In the genomic region with DNA sequence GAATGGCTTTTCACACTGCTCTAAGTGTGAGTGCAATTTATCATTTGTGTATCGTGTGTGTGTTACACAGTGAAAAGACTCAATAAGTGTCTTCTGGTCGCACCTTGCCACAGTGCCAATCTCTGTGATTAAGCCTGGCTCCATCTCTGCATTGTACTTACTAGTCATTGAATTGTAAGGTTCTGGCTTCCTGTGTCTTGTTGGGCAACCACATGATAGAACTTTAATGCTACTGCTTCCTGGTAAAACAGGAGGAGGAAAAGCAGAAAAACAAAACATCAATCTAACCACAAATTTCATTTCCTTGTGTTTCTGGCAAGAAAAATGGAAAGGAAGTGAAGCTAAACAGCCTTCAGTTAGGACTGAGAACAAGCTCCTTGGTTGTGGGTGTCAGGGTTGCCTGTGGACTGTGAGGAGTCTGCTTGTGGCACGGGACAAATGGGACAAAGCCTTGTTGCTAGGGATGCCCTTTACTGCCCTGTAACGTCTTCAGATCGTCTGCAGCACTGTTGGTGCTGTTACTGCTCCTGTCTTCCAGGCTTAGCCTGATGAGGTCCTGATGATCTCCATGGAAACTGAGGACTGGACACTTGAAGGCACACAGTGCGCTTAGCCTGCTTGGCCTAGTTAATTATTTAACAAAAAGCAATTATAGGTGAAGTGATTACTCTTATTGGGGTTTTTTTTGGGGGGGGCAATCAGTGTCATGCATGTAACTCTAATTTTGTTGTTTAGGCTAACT, we compare ENCODE assay signal across 19 mouse cellular contexts. TPM values are rescaled to one million over a fixed set of nuclear protein-coding genes. Genes with fewer than 3 reads are reported as not detected.
A peak's percentile ranks its signal among the peaks of the same experiment; 100 is the strongest.
DNase-seq lines count a peak whose midpoint lies in the region; ATAC-seq and TF ChIP-seq lines count a peak whose summit lies in the region.
"Had no signal": no experiment of that assay in that cellular context is flagged by ENCODE, and none has a peak within 500 bp of the region (broad histone marks: within the 10 kb centered on the region; RNA-seq: fewer than 3 reads in every experiment).

No protein-coding gene starts in this region.

- H3K4me3 ChIP-seq in kidney, postnatal 0 days (replicated peaks; ENCODE audit: low read depth, low read length) = no peak overlapping the region
- H3K4me3 ChIP-seq in intestine, embryonic 16.5 days (ENCODE audit: low read length) = no peak overlapping the region
- H3K4me3 ChIP-seq in hindbrain, embryonic 12.5 days = no peak overlapping the region
- H3K4me3 ChIP-seq: forebrain, embryonic 13.5 days; hindbrain, embryonic 13.5 days; neural tube, embryonic 15.5 days had no signal

- no peak for TF ChIP-seq CTCF in kidney, postnatal 0 days (IDR thresholded peaks at IDR 0.05; ENCODE audit: low read depth)

- H3K36me3 ChIP-seq in kidney, postnatal 0 days (ENCODE audit: insufficient read depth, low read length) = peaks cover 14% of the 10 kb centered on the region; the same call in 1 of the 2 replicates
- peaks cover 7% of the 10 kb centered on the region; the same call in 1 of the 2 replicates for H3K36me3 ChIP-seq in intestine, embryonic 16.5 days (ENCODE audit: control insufficient read depth, insufficient read depth, low read length)
- H3K36me3 ChIP-seq in hindbrain, embryonic 12.5 days = peaks cover 43% of the 10 kb centered on the region

- H3K27ac ChIP-seq in kidney, postnatal 0 days = no peak overlapping the region; the same call in 1 of the 2 replicates
- H3K27ac ChIP-seq in intestine, embryonic 16.5 days (ENCODE audit: low read length) = no peak overlapping the region
- no peak overlapping the region for H3K27ac ChIP-seq in hindbrain, embryonic 12.5 days
- H3K27ac ChIP-seq: forebrain, embryonic 13.5 days; hindbrain, embryonic 13.5 days; neural tube, embryonic 15.5 days had no signal

- no peak overlapping the region for H3K9ac ChIP-seq in kidney, postnatal 0 days (ENCODE audit: low read depth, low read length)
- no peak overlapping the region for H3K9ac ChIP-seq in intestine, embryonic 16.5 days (ENCODE audit: low read depth, low read length)
- no peak overlapping the region for H3K9ac ChIP-seq in hindbrain, embryonic 12.5 days
- H3K9ac ChIP-seq: forebrain, embryonic 13.5 days; hindbrain, embryonic 13.5 days; neural tube, embryonic 15.5 days had no signal

- peak; percentile 40; the same call in 1 of the 2 replicates for ATAC-seq in kidney, postnatal 0 days (replicated peaks; ENCODE audit: low FRiP score, low read depth)
- peak; percentile 59; the same call in 1 of the 2 replicates for ATAC-seq in intestine, embryonic 16.5 days
- no peak for ATAC-seq in hindbrain, embryonic 12.5 days (ENCODE audit: low FRiP score)
- ATAC-seq: forebrain, embryonic 13.5 days; midbrain, embryonic 16.5 days had no signal

- no peak for DNase-seq in kidney, postnatal 0 days (ENCODE audit: low spot score)
- no peak for DNase-seq in kidney, adult 18-20 months
- DNase-seq in CD4-positive helper T cell, adult 2 months (ENCODE audit: low read depth, low spot score) = peak; percentile 78
- peak; percentile 65 for DNase-seq in T-cell, adult 2 months (ENCODE audit: low spot score)
- no peak for DNase-seq in yolk sac, embryonic 10.5 days (ENCODE audit: low spot score)
- DNase-seq in c-Kit-positive CD71-positive TER-119-positive erythroid progenitor cells, embryonic 14.5 days (ENCODE audit: low spot score) = no peak
- DNase-seq: adrenal gland, postnatal 36 days; cerebellum, adult 18-20 months; heart, adult 18-20 months; kidney, postnatal 4 days; layer of hippocampus, postnatal 36 days; lung, adult 2 months; retina, postnatal 1 day had no signal

- no peak overlapping the region for H3K4me2 ChIP-seq in kidney, postnatal 0 days (ENCODE audit: low read length)
- H3K4me2 ChIP-seq in intestine, embryonic 16.5 days (ENCODE audit: low read depth, low read length) = no peak overlapping the region
- no peak overlapping the region for H3K4me2 ChIP-seq in hindbrain, embryonic 12.5 days (replicated peaks)
- H3K4me2 ChIP-seq: forebrain, embryonic 13.5 days; hindbrain, embryonic 13.5 days; neural tube, embryonic 15.5 days had no signal

- no peaks in the 10 kb centered on the region for H3K27me3 ChIP-seq in kidney, postnatal 0 days (ENCODE audit: insufficient read depth, low read length)
- no peaks in the 10 kb centered on the region for H3K27me3 ChIP-seq in intestine, embryonic 16.5 days (replicated peaks; ENCODE audit: control insufficient read depth, insufficient read depth, low read length)
- H3K27me3 ChIP-seq in hindbrain, embryonic 12.5 days = no peaks in the 10 kb centered on the region
- H3K27me3 ChIP-seq: forebrain, embryonic 13.5 days; hindbrain, embryonic 13.5 days; neural tube, embryonic 15.5 days had no signal

- WGBS in kidney, postnatal 0 days = 41% methylated on average over 6 of the region's 6 CpGs
- WGBS in intestine, embryonic 16.5 days = 50% methylated on average over 6 of the region's 6 CpGs
- 63% methylated on average over 6 of the region's 6 CpGs for WGBS in hindbrain, embryonic 12.5 days

- no peaks in the 10 kb centered on the region for H3K9me3 ChIP-seq in kidney, postnatal 0 days (replicated peaks; ENCODE audit: low read length)
- no peaks in the 10 kb centered on the region for H3K9me3 ChIP-seq in intestine, embryonic 16.5 days (ENCODE audit: control insufficient read depth, low read length)
- no peaks in the 10 kb centered on the region for H3K9me3 ChIP-seq in hindbrain, embryonic 12.5 days (replicated peaks)
- H3K9me3 ChIP-seq: forebrain, embryonic 13.5 days; hindbrain, embryonic 13.5 days; neural tube, embryonic 15.5 days had no signal

- H3K4me1 ChIP-seq in kidney, postnatal 0 days (replicated peaks; ENCODE audit: insufficient read depth, low read length) = peaks cover 13% of the 10 kb centered on the region; the same call in 1 of the 2 replicates
- peaks cover 8% of the 10 kb centered on the region; the same call in 1 of the 2 replicates for H3K4me1 ChIP-seq in intestine, embryonic 16.5 days (ENCODE audit: control insufficient read depth, insufficient read depth, low read length)
- no peaks in the 10 kb centered on the region for H3K4me1 ChIP-seq in hindbrain, embryonic 12.5 days

RNA-seq across cellular contexts. Expression of gene Igsf6, which starts 14.7 kb away (rescaled TPM):
- polyA plus RNA-seq in kidney, postnatal 0 days (2015; fragmentation: Nextera tagmentation; extraction: Ambion mirVana) = 1.1 and 1.4 TPM in 2 replicates
- 2.6 and 2.7 TPM in 2 replicates for polyA plus RNA-seq in intestine, embryonic 16.5 days (2015; fragmentation: Nextera tagmentation; extraction: Ambion mirVana)
- 0.88 and 1.3 TPM in 2 replicates for polyA plus RNA-seq in hindbrain, embryonic 12.5 days (2016; fragmentation: Nextera tagmentation; extraction: Ambion mirVana)

RNA-seq across cellular contexts. Expression of gene Otoa, which starts 21.8 kb away (rescaled TPM):
- polyA plus RNA-seq in kidney, postnatal 0 days (2015; fragmentation: Nextera tagmentation; extraction: Ambion mirVana) = 0.08 and 0.17 TPM in 2 replicates
- polyA plus RNA-seq in intestine, embryonic 16.5 days (2015; fragmentation: Nextera tagmentation; extraction: Ambion mirVana) = 0.06 TPM in 2 replicates
- polyA plus RNA-seq in hindbrain, embryonic 12.5 days (2016; fragmentation: Nextera tagmentation; extraction: Ambion mirVana) = 0.56 and 2.3 TPM in 2 replicates

RNA-seq across cellular contexts. Expression of gene Mettl9, which starts 25.4 kb away (rescaled TPM):
- polyA plus RNA-seq in kidney, postnatal 0 days (2015; fragmentation: Nextera tagmentation; extraction: Ambion mirVana) = 174 and 177 TPM in 2 replicates
- polyA plus RNA-seq in intestine, embryonic 16.5 days (2015; fragmentation: Nextera tagmentation; extraction: Ambion mirVana) = 121 and 123 TPM in 2 replicates
- 232 and 238 TPM in 2 replicates for polyA plus RNA-seq in hindbrain, embryonic 12.5 days (2016; fragmentation: Nextera tagmentation; extraction: Ambion mirVana)

Comparison
In these comparisons a context has a peak if more than half of its experiments do, and no peak if none do; other contexts are left out.
1. DNase-seq: peak in CD4-positive helper T cell, adult 2 months (single experiment) and T-cell, adult 2 months (single experiment); none in kidney, postnatal 0 days (single experiment), kidney, adult 18-20 months (single experiment), yolk sac, embryonic 10.5 days (single experiment) and c-Kit-positive CD71-positive TER-119-positive erythroid progenitor cells, embryonic 14.5 days (single experiment).